In genomic region chr10:4151862-4152776, GRCm38 (mm10) we compare ENCODE assay signal across 30 mouse cellular contexts.
A peak's percentile ranks its signal among the peaks of the same experiment; 100 is the strongest.
DNase-seq lines count a peak whose midpoint lies in the region; ATAC-seq lines count a peak whose summit lies in the region.
"Had no signal": no experiment of that assay in that cellular context is flagged by ENCODE, and none has a peak within 500 bp of the region (broad histone marks: within the 10 kb centered on the region; RNA-seq: fewer than 3 reads in every experiment).

No protein-coding gene starts in this region.

- WGBS in embryonic facial prominence, embryonic 14.5 days: 82% methylated on average over 12 of the region's 12 CpGs
- 91% methylated on average over 12 of the region's 12 CpGs for WGBS in embryonic facial prominence, embryonic 10.5 days
- 80% methylated on average over 12 of the region's 12 CpGs for WGBS in heart, embryonic 12.5 days
- WGBS in hindbrain, embryonic 16.5 days: 85% methylated on average over 12 of the region's 12 CpGs

- H3K36me3 ChIP-seq in embryonic facial prominence, embryonic 14.5 days (ENCODE audit: control insufficient read depth, insufficient read depth, low read length): no peaks in the 10 kb centered on the region
- peaks cover 28% of the 10 kb centered on the region for H3K36me3 ChIP-seq in embryonic facial prominence, embryonic 10.5 days (replicated peaks)
- peaks cover 16% of the 10 kb centered on the region for H3K36me3 ChIP-seq in heart, embryonic 12.5 days
- no peaks in the 10 kb centered on the region for H3K36me3 ChIP-seq in hindbrain, embryonic 16.5 days (ENCODE audit: control insufficient read depth, insufficient read depth, low read length)
- H3K36me3 ChIP-seq: embryonic facial prominence, embryonic 15.5 days; hindbrain, embryonic 12.5 days; neural tube, embryonic 12.5 days had no signal

- DNase-seq in embryonic facial prominence, embryonic 14.5 days (ENCODE audit: low spot score): peak; percentile 59
- no peak for DNase-seq in embryonic facial prominence, embryonic 10.5 days (ENCODE audit: low spot score)
- peak; percentile 28 to 44 for DNase-seq in heart, adult 9 months (ENCODE audit: low spot score in 2 of 2)
- DNase-seq in lung, postnatal 25 days (ENCODE audit: low spot score): peak; percentile 64
- DNase-seq in lung, postnatal 4 days: no peak
- DNase-seq: adrenal gland, postnatal 10 days; cerebellum, adult 11-12 months; cerebellum, adult 9-11 months; gastrocnemius, postnatal 36 days; kidney, adult 8-10 months; kidney, postnatal 10 days; layer of hippocampus, adult 9-11 months; liver; right cerebral cortex, adult 18-20 months; spleen, adult 18-20 months; thymus, postnatal 36 days had no signal

- H3K4me1 ChIP-seq in embryonic facial prominence, embryonic 14.5 days (ENCODE audit: control insufficient read depth, insufficient read depth, low read length): no peaks in the 10 kb centered on the region
- H3K4me1 ChIP-seq in embryonic facial prominence, embryonic 10.5 days: no peaks in the 10 kb centered on the region
- H3K4me1 ChIP-seq in heart, embryonic 12.5 days (replicated peaks): peaks cover 7% of the 10 kb centered on the region
- H3K4me1 ChIP-seq in hindbrain, embryonic 16.5 days (ENCODE audit: control insufficient read depth, insufficient read depth, low read depth, low read length): no peaks in the 10 kb centered on the region
- H3K4me1 ChIP-seq: forebrain, embryonic 13.5 days; hindbrain, embryonic 12.5 days; neural tube, embryonic 12.5 days had no signal

- no peaks in the 10 kb centered on the region for H3K27me3 ChIP-seq in embryonic facial prominence, embryonic 14.5 days (replicated peaks; ENCODE audit: control insufficient read depth, insufficient read depth, low read length)
- no peaks in the 10 kb centered on the region for H3K27me3 ChIP-seq in embryonic facial prominence, embryonic 10.5 days (replicated peaks; ENCODE audit: low read depth, poor library complexity, severe bottlenecking)
- H3K27me3 ChIP-seq in heart, embryonic 12.5 days (replicated peaks): no peaks in the 10 kb centered on the region
- H3K27me3 ChIP-seq in hindbrain, embryonic 16.5 days (replicated peaks; ENCODE audit: control insufficient read depth, insufficient read depth, low read length): no peaks in the 10 kb centered on the region
- H3K27me3 ChIP-seq: CH12.LX; embryonic facial prominence, embryonic 15.5 days; forebrain, embryonic 13.5 days; heart, embryonic 13.5 days; hindbrain, embryonic 12.5 days; neural tube, embryonic 12.5 days had no signal

- H3K9ac ChIP-seq in embryonic facial prominence, embryonic 14.5 days (ENCODE audit: low read depth, low read length): no peak overlapping the region
- no peak overlapping the region for H3K9ac ChIP-seq in heart, embryonic 12.5 days
- H3K9ac ChIP-seq in hindbrain, embryonic 16.5 days (ENCODE audit: low read depth, low read length): no peak overlapping the region
- H3K9ac ChIP-seq: embryonic facial prominence, embryonic 15.5 days; forebrain, embryonic 13.5 days; heart, embryonic 13.5 days; hindbrain, embryonic 12.5 days; liver, embryonic 14.5 days; lung, embryonic 14.5 days; neural tube, embryonic 12.5 days had no signal

- peak; percentile 56; the same call in 1 of the 2 replicates for ATAC-seq in embryonic facial prominence, embryonic 14.5 days (ENCODE audit: low read depth)
- ATAC-seq in heart, embryonic 12.5 days (ENCODE audit: insufficient number of reproducible peaks, low FRiP score): no peak
- ATAC-seq in frontal cortex, adult (ENCODE audit: low TSS enrichment): no peak
- no peak for ATAC-seq in hindbrain, embryonic 16.5 days
- ATAC-seq: forebrain, embryonic 13.5 days; intestine, embryonic 16.5 days; midbrain, embryonic 16.5 days had no signal

- H3K4me3 ChIP-seq in embryonic facial prominence, embryonic 14.5 days (ENCODE audit: low read depth, low read length): no peak overlapping the region
- no peak overlapping the region for H3K4me3 ChIP-seq in embryonic facial prominence, embryonic 10.5 days
- no peak overlapping the region for H3K4me3 ChIP-seq in heart, embryonic 12.5 days
- no peak overlapping the region for H3K4me3 ChIP-seq in hindbrain, embryonic 16.5 days (ENCODE audit: low read length)
- H3K4me3 ChIP-seq: embryonic facial prominence, embryonic 15.5 days; forebrain, embryonic 13.5 days; heart, embryonic 13.5 days; hindbrain, embryonic 12.5 days; neural tube, embryonic 12.5 days had no signal

- H3K27ac ChIP-seq in embryonic facial prominence, embryonic 14.5 days (replicated peaks; ENCODE audit: low read depth, low read length): peak overlapping the region; percentile 33; the same call in 1 of the 2 replicates
- H3K27ac ChIP-seq in embryonic facial prominence, embryonic 10.5 days (replicated peaks): no peak overlapping the region
- no peak overlapping the region for H3K27ac ChIP-seq in heart, embryonic 12.5 days (ENCODE audit: poor library complexity, severe bottlenecking)
- H3K27ac ChIP-seq in hindbrain, embryonic 16.5 days (ENCODE audit: low read depth, low read length): no peak overlapping the region
- H3K27ac ChIP-seq: embryonic facial prominence, embryonic 15.5 days; forebrain, embryonic 13.5 days; heart, embryonic 13.5 days; hindbrain, embryonic 12.5 days; liver, embryonic 14.5 days; neural tube, embryonic 12.5 days had no signal

- no peaks in the 10 kb centered on the region for H3K9me3 ChIP-seq in embryonic facial prominence, embryonic 14.5 days (ENCODE audit: control insufficient read depth, low read length)
- H3K9me3 ChIP-seq in embryonic facial prominence, embryonic 10.5 days: no peaks in the 10 kb centered on the region
- 0 out of 2 replicates have a peak, but pooled peaks cover 2% of the 10 kb centered on the region for H3K9me3 ChIP-seq in heart, embryonic 12.5 days (replicated peaks)
- H3K9me3 ChIP-seq in hindbrain, embryonic 16.5 days (ENCODE audit: control insufficient read depth, low read length): no peaks in the 10 kb centered on the region
- H3K9me3 ChIP-seq: embryonic facial prominence, embryonic 15.5 days; forebrain, embryonic 13.5 days; heart, embryonic 13.5 days; hindbrain, embryonic 12.5 days; neural tube, embryonic 12.5 days had no signal

- no peak overlapping the region for H3K4me2 ChIP-seq in embryonic facial prominence, embryonic 14.5 days (ENCODE audit: low read depth, low read length)
- H3K4me2 ChIP-seq in heart, embryonic 12.5 days: no peak overlapping the region
- H3K4me2 ChIP-seq in hindbrain, embryonic 16.5 days (ENCODE audit: low read length): no peak overlapping the region
- H3K4me2 ChIP-seq: embryonic facial prominence, embryonic 15.5 days; forebrain, embryonic 13.5 days; heart, embryonic 13.5 days; hindbrain, embryonic 12.5 days; lung, embryonic 14.5 days; midbrain, embryonic 11.5 days; neural tube, embryonic 12.5 days had no signal

Comparison
In these comparisons a context has a peak if more than half of its experiments do, and no peak if none do; other contexts are left out.
1. DNase-seq: peak in embryonic facial prominence, embryonic 14.5 days (single experiment), heart, adult 9 months (2 of 2) and lung, postnatal 25 days (single experiment); none in embryonic facial prominence, embryonic 10.5 days (single experiment) and lung, postnatal 4 days (0 of 2).